Mouse (Mus musculus): Measurements from ENCODE around the gene Agap1. TPM values are rescaled to one million over a fixed set of nuclear protein-coding genes. Genes with fewer than 3 reads are reported as not detected.

The Agap1 gene
- polyA plus RNA-seq, 1 experiment from 2014 or later = 8.5 TPM

DNA sequence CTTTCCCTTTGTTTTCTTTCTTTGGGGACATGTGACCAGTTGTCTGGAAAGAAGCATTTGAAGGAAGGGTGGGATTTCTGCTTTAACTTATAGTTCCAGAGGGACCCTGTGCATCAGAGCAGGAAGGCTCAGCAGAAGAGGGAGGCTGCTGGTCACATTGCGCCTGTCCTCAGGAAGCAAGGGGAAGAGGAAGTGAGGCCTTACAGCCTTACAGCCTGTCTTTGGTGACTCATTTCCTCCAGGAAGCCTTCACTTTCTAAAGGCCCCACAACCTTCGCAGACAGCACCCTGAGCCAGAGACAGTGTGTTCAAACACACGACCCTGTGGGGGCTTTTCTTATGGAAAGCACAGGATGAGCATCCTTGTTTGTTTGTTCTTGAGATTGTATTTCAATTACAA lies 287.8 kb downstream of the Agap1 start:
- Histone ChIP-seq H3K27ac (no peak overlapping the region), H3K4me1 (replicated peaks; ENCODE audit: insufficient read depth, low read length) (no peaks in the 10 kb centered on the region), H3K4me3 (replicated peaks; ENCODE audit: low read depth, low read length) (no peak overlapping the region), H3K9me3 (replicated peaks; ENCODE audit: low read length) (no peaks in the 10 kb centered on the region), H3K4me2 (ENCODE audit: low read length) (no peak overlapping the region), H3K27me3 (ENCODE audit: insufficient read depth, low read length) (no peaks in the 10 kb centered on the region), H3K9ac (ENCODE audit: low read depth, low read length) (no peak overlapping the region), H3K36me3 (ENCODE audit: insufficient read depth, low read length) (peaks cover 15% of the 10 kb centered on the region; the same call in 1 of the 2 replicates)
- ATAC-seq (replicated peaks; ENCODE audit: low FRiP score, low read depth) (no peak), DNase-seq (ENCODE audit: low spot score) (no peak)
- 63% methylated on average over 3 of the region's 3 CpGs for WGBS
- no peak for TF ChIP-seq CTCF (IDR thresholded peaks at IDR 0.05; ENCODE audit: low read depth)

- DNase-seq (ENCODE audit: low spot score) (no peak), ATAC-seq (replicated peaks; ENCODE audit: low FRiP score, low read depth) (no peak)
- Histone ChIP-seq H3K4me1 (replicated peaks; ENCODE audit: insufficient read depth, low read length) (peaks cover 5% of the 10 kb centered on the region), H3K4me2 (ENCODE audit: low read length) (no peak overlapping the region), H3K36me3 (ENCODE audit: insufficient read depth, low read length) (peaks cover 15% of the 10 kb centered on the region; the same call in 1 of the 2 replicates), H3K9me3 (replicated peaks; ENCODE audit: low read length) (no peaks in the 10 kb centered on the region), H3K27ac (no peak overlapping the region), H3K27me3 (ENCODE audit: insufficient read depth, low read length) (no peaks in the 10 kb centered on the region), H3K9ac (ENCODE audit: low read depth, low read length) (no peak overlapping the region), H3K4me3 (replicated peaks; ENCODE audit: low read depth, low read length) (no peak overlapping the region)
- no peak for TF ChIP-seq CTCF (IDR thresholded peaks at IDR 0.05; ENCODE audit: low read depth)
- 97% methylated on average over 3 of the region's 3 CpGs for WGBS
Observed at GRCm38 (mm10) chr1:89746171-89746570, 291.6 kb downstream of the Agap1 start.

DNA sequence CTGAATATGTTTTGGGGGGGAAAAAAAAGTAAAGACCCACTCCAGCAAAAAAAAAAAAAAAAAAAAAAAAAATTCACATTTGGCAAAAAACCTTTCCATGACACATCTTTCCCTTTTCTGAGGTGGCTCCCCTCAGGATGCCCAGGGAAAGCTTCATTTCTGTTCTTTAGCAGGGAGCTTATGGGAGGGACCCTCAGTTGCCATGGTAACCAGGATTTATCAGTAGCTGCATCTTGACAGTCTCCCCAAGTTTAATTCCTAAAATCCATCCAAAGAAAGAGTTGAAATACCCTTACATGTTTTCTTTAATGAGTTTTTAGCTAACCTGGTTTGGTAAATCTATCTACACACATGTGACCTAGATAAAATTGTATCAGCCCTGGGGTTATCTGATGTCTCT lies 295.1 kb downstream of the Agap1 start:
- no peak overlapping the region for H3K4me3 ChIP-seq (replicated peaks; ENCODE audit: low read depth, low read length)
- no peak for TF ChIP-seq CTCF (IDR thresholded peaks at IDR 0.05; ENCODE audit: low read depth)
- H3K4me1 ChIP-seq (replicated peaks; ENCODE audit: insufficient read depth, low read length) = peaks cover 7% of the 10 kb centered on the region
- H3K4me2 ChIP-seq (ENCODE audit: low read length) = no peak overlapping the region
- H3K9me3 ChIP-seq (replicated peaks; ENCODE audit: low read length) = no peaks in the 10 kb centered on the region
- no peak overlapping the region for H3K27ac ChIP-seq
- H3K36me3 ChIP-seq (ENCODE audit: insufficient read depth, low read length) = 0 out of 2 replicates have a peak, but pooled peaks cover 8% of the 10 kb centered on the region
- no peak overlapping the region for H3K9ac ChIP-seq (ENCODE audit: low read depth, low read length)
- ATAC-seq (replicated peaks; ENCODE audit: low FRiP score, low read depth) = no peak
- no peaks in the 10 kb centered on the region for H3K27me3 ChIP-seq (ENCODE audit: insufficient read depth, low read length)
- no peak for DNase-seq (ENCODE audit: low spot score)

DNA sequence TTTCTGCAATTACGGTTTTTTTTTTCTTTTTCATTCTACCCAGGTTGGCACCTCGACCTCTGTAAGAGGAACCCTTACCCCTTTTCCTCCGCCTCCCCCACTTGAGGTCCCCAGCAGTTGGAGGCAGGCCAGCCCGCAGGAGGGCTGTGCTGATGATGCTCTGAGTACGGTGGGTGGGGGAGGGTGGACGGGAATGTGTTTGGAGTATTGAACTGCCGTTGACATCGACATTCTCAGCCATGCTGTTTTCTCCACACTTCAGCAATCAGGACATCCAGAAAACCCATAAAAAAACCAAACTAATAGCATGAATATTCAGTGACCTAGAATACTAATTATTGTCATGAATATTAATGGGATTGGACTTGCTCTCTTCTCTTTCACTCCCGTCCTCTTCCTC lies 295.9 kb downstream of the Agap1 start:
- H3K27ac ChIP-seq = no peak overlapping the region
- peak overlapping the region; percentile 33 for H3K4me2 ChIP-seq (ENCODE audit: low read length)
- H3K9ac ChIP-seq (ENCODE audit: low read depth, low read length) = no peak overlapping the region
- 0 out of 2 replicates have a peak overlapping the region, but pooled peaks have one; percentile 8 for H3K4me3 ChIP-seq (replicated peaks; ENCODE audit: low read depth, low read length)
- DNase-seq (ENCODE audit: low spot score) = no peak
- H3K36me3 ChIP-seq (ENCODE audit: insufficient read depth, low read length) = no peaks in the 10 kb centered on the region
- H3K4me1 ChIP-seq (replicated peaks; ENCODE audit: insufficient read depth, low read length) = peaks cover 7% of the 10 kb centered on the region
- no peak for ATAC-seq (replicated peaks; ENCODE audit: low FRiP score, low read depth)
- WGBS = 15% methylated on average over 9 of the region's 9 CpGs
- no peaks in the 10 kb centered on the region for H3K9me3 ChIP-seq (replicated peaks; ENCODE audit: low read length)
- H3K27me3 ChIP-seq (ENCODE audit: insufficient read depth, low read length) = no peaks in the 10 kb centered on the region
- no peak for TF ChIP-seq CTCF (IDR thresholded peaks at IDR 0.05; ENCODE audit: low read depth)

DNA sequence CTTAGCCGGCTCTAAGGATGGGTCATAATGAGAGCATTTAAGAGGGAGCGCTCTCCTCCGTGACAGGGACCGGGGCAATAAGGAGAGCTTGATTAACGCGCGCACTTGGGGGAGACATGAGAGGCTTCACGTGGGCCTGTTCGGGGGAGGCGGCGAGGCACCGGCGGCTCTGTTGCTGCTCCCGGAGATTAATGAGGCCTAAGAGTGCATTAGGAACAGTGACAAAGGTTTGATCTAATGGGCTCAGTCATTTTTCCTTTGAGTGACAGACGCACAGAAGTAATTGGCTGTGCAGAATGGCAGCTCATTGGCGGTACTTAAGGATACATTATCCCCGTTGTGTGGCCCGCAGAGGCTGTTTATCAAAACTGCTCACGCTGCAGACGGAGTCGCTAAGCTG lies 296.3 kb downstream of the Agap1 start:
- Histone ChIP-seq H3K36me3 (ENCODE audit: insufficient read depth, low read length) (no peaks in the 10 kb centered on the region), H3K27me3 (ENCODE audit: insufficient read depth, low read length) (no peaks in the 10 kb centered on the region), H3K4me1 (replicated peaks; ENCODE audit: insufficient read depth, low read length) (peaks cover 7% of the 10 kb centered on the region), H3K4me3 (replicated peaks; ENCODE audit: low read depth, low read length) (0 out of 2 replicates have a peak overlapping the region, but pooled peaks have one; percentile 8), H3K9me3 (replicated peaks; ENCODE audit: low read length) (no peaks in the 10 kb centered on the region), H3K9ac (ENCODE audit: low read depth, low read length) (no peak overlapping the region), H3K27ac (no peak overlapping the region), H3K4me2 (ENCODE audit: low read length) (peak overlapping the region; percentile 33)
- TF ChIP-seq CTCF (IDR thresholded peaks at IDR 0.05; ENCODE audit: low read depth) = no peak
- ATAC-seq (replicated peaks; ENCODE audit: low FRiP score, low read depth) (no peak), DNase-seq (ENCODE audit: low spot score) (peak; percentile 55)
- 16% methylated on average over 21 of the region's 21 CpGs for WGBS

DNA sequence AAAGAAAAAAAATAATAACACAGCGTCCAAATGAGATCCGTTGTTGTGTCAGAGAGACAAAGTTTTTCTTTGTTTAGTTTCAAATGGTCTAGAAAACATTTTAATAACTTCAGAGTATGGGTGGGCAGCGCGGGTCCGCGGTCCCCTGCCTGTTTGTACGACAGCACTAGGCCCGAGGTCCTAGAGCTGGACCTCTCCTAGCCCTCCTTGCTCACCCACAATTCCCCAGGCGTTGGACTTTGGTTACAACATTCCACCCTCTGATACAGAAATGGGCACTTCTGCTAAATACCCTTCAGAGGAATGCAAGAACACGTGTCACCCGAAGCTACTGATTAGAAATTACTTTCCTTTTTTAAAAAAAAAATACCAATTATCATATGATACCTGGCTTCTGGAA lies 296.7 kb downstream of the Agap1 start:
- H3K27me3 ChIP-seq (ENCODE audit: insufficient read depth, low read length) = no peaks in the 10 kb centered on the region
- peaks cover 7% of the 10 kb centered on the region for H3K4me1 ChIP-seq (replicated peaks; ENCODE audit: insufficient read depth, low read length)
- H3K36me3 ChIP-seq (ENCODE audit: insufficient read depth, low read length) = no peaks in the 10 kb centered on the region
- H3K4me2 ChIP-seq (ENCODE audit: low read length) = peak overlapping the region; percentile 33
- no peak overlapping the region for H3K4me3 ChIP-seq (replicated peaks; ENCODE audit: low read depth, low read length)
- ATAC-seq (replicated peaks; ENCODE audit: low FRiP score, low read depth) (no peak), DNase-seq (ENCODE audit: low spot score) (no peak)
- no peak for TF ChIP-seq CTCF (IDR thresholded peaks at IDR 0.05; ENCODE audit: low read depth)
- no peaks in the 10 kb centered on the region for H3K9me3 ChIP-seq (replicated peaks; ENCODE audit: low read length)
- 54% methylated on average over 11 of the region's 11 CpGs for WGBS
- H3K9ac ChIP-seq (ENCODE audit: low read depth, low read length) = no peak overlapping the region
- H3K27ac ChIP-seq = no peak overlapping the region

DNA sequence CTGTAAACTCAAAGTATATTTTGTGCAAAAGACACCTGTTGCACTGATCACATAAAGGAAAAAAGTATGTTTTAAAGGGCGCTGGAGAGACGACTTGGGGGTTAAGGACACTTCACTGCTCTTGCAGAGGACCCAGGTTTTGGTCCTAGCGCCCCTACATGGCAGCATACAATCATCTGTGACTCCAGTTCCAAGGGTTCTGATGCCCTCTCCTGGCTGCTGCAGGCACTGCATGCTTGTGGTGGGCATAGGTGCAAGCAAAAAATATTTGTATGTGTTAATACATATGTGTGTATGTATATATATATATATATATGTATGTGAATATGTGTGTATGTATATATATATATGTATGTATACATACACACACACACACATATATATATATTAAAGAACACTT lies 298.1 kb downstream of the Agap1 start:
- Histone ChIP-seq H3K9ac (ENCODE audit: low read depth, low read length) (no peak overlapping the region), H3K36me3 (ENCODE audit: insufficient read depth, low read length) (no peaks in the 10 kb centered on the region), H3K27me3 (ENCODE audit: insufficient read depth, low read length) (no peaks in the 10 kb centered on the region), H3K9me3 (replicated peaks; ENCODE audit: low read length) (no peaks in the 10 kb centered on the region), H3K4me1 (replicated peaks; ENCODE audit: insufficient read depth, low read length) (peaks cover 7% of the 10 kb centered on the region), H3K4me3 (replicated peaks; ENCODE audit: low read depth, low read length) (no peak overlapping the region), H3K4me2 (ENCODE audit: low read length) (no peak overlapping the region), H3K27ac (no peak overlapping the region)
- ATAC-seq (replicated peaks; ENCODE audit: low FRiP score, low read depth) = no peak
- peak; percentile 47; the same call in 1 of the 2 replicates for TF ChIP-seq CTCF (IDR thresholded peaks at IDR 0.05; ENCODE audit: low read depth)
- 94% methylated on average over 3 of the region's 3 CpGs for WGBS
- DNase-seq (ENCODE audit: low spot score) = no peak

All from kidney, postnatal 0 days (tissue).